Mouse (Mus musculus): ENCODE measurements around the gene 4931414P19Rik. TPM values are rescaled to one million over a fixed set of nuclear protein-coding genes. Genes with fewer than 3 reads are reported as not detected.

4931414P19Rik gene
- polyA plus RNA-seq, 1 experiment from 2014 or later, result 7.1 TPM

DNA sequence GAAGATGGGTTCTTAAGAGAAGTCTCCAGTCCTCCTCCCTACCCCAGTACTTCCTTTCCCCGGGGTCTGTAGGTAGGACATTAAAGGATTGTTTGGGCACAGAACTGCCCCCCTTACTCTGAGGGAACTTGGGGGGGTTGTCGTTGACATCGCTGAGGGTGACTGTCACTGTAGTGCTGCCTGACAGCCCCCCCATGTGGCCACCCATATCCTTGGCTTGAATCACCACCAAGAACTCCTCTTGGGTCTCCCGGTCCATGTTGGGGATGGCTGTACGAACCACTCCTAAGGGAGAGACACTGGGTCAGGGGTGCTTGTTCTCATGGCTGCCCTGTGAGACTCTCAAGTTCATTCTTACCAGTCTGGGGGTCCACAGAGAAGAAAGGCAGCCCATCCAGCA, 32.4 kb upstream of the 4931414P19Rik start:
- H3K27me3 ChIP-seq (ENCODE audit: control insufficient read depth, insufficient read depth, low read length), result no peaks in the 10 kb centered on the region
- ATAC-seq (ENCODE audit: insufficient number of reproducible peaks, insufficient read depth, low FRiP score, low read depth), result no peak
- 69% methylated on average over 5 of the region's 5 CpGs for WGBS

GRCm38 (mm10) chr14:54636954-54637353, 31.2 kb upstream of the 4931414P19Rik start:
- Histone ChIP-seq H3K27ac (replicated peaks in 1 of 2; ENCODE audit: control insufficient read depth in 1 of 2, insufficient read depth in 1 of 2, low read depth in 2 of 2, low read length in 2 of 2) (no peak overlapping the region), H3K4me2 (ENCODE audit: low read length) (no peak overlapping the region), H3K36me3 (ENCODE audit: control insufficient read depth, insufficient read depth, low read length) (peaks cover 41% of the 10 kb centered on the region), H3K4me1 (ENCODE audit: control insufficient read depth in 2 of 2, insufficient read depth in 2 of 2, low read length in 2 of 2) (peaks cover 4% of the 10 kb centered on the region in 2 experiments; a peak in 2 of 4 replicates), H3K4me3 (ENCODE audit: control insufficient read depth in 1 of 2, insufficient read depth in 1 of 2, low read depth in 1 of 2, low read length in 2 of 2) (no peak overlapping the region), H3K9me3 (ENCODE audit: control insufficient read depth, low read length) (no peaks in the 10 kb centered on the region), H3K27me3 (ENCODE audit: control insufficient read depth, insufficient read depth, low read length) (no peaks in the 10 kb centered on the region), H3K9ac (ENCODE audit: low read length) (no peak overlapping the region)
- ATAC-seq (ENCODE audit: insufficient number of reproducible peaks, insufficient read depth, low FRiP score, low read depth), result no peak
- 57% methylated on average over 8 of the region's 8 CpGs for WGBS

More for the DNA sequence above, 32.4 kb upstream of the 4931414P19Rik start:
- peaks cover 4% of the 10 kb centered on the region in 2 experiments; a peak in 2 of 4 replicates for H3K4me1 ChIP-seq (ENCODE audit: control insufficient read depth in 2 of 2, insufficient read depth in 2 of 2, low read length in 2 of 2)
- no peak overlapping the region for H3K4me2 ChIP-seq (ENCODE audit: low read length)
- H3K27ac ChIP-seq (replicated peaks in 1 of 2; ENCODE audit: control insufficient read depth in 1 of 2, insufficient read depth in 1 of 2, low read depth in 2 of 2, low read length in 2 of 2), result no peak overlapping the region
- H3K9ac ChIP-seq (ENCODE audit: low read length), result no peak overlapping the region
- no peak overlapping the region for H3K4me3 ChIP-seq (ENCODE audit: control insufficient read depth in 1 of 2, insufficient read depth in 1 of 2, low read depth in 1 of 2, low read length in 2 of 2)
- H3K9me3 ChIP-seq (ENCODE audit: control insufficient read depth, low read length), result no peaks in the 10 kb centered on the region
- H3K36me3 ChIP-seq (ENCODE audit: control insufficient read depth, insufficient read depth, low read length), result peaks cover 41% of the 10 kb centered on the region

GRCm38 (mm10) chr14:54634182-54634581, 28.4 kb upstream of the 4931414P19Rik start:
- Histone ChIP-seq H3K27me3 (ENCODE audit: control insufficient read depth, insufficient read depth, low read length) (no peaks in the 10 kb centered on the region), H3K36me3 (ENCODE audit: control insufficient read depth, insufficient read depth, low read length) (peaks cover 51% of the 10 kb centered on the region), H3K4me1 (ENCODE audit: control insufficient read depth in 2 of 2, insufficient read depth in 2 of 2, low read length in 2 of 2) (no peaks in the 10 kb centered on the region), H3K9ac (ENCODE audit: low read length) (no peak overlapping the region), H3K27ac (replicated peaks in 1 of 2; ENCODE audit: control insufficient read depth in 1 of 2, insufficient read depth in 1 of 2, low read depth in 2 of 2, low read length in 2 of 2) (no peak overlapping the region), H3K9me3 (ENCODE audit: control insufficient read depth, low read length) (no peaks in the 10 kb centered on the region), H3K4me3 (ENCODE audit: control insufficient read depth in 1 of 2, insufficient read depth in 1 of 2, low read depth in 1 of 2, low read length in 2 of 2) (no peak overlapping the region), H3K4me2 (ENCODE audit: low read length) (no peak overlapping the region)
- WGBS, result 69% methylated on average over 4 of the region's 4 CpGs
- ATAC-seq (ENCODE audit: insufficient number of reproducible peaks, insufficient read depth, low FRiP score, low read depth), result no peak

DNA sequence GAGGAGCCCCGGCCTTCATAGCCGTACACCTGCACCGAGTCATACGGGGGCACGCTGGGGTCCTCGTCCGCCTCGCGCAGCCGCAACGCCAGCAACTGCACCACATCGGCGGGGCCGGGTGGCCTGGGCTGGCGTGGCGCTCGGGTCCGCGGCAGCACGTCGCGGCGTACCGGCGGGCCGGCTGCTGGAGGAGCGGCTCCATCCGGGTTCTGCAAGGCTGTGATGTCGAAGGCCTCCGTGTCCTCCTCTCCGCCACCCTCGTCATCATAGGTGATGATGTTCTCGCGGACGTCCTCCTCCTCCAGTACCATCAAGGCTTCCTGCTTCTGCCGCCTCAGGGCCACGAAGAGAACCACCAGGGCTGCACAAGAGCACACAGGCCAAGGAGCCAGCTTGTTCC, 26.5 kb upstream of the 4931414P19Rik start:
- Histone ChIP-seq H3K4me3 (ENCODE audit: control insufficient read depth in 1 of 2, insufficient read depth in 1 of 2, low read depth in 1 of 2, low read length in 2 of 2) (no peak overlapping the region), H3K4me2 (ENCODE audit: low read length) (no peak overlapping the region), H3K9ac (ENCODE audit: low read length) (no peak overlapping the region), H3K27me3 (ENCODE audit: control insufficient read depth, insufficient read depth, low read length) (no peaks in the 10 kb centered on the region), H3K36me3 (ENCODE audit: control insufficient read depth, insufficient read depth, low read length) (peaks cover 46% of the 10 kb centered on the region), H3K9me3 (ENCODE audit: control insufficient read depth, low read length) (no peaks in the 10 kb centered on the region), H3K4me1 (ENCODE audit: control insufficient read depth in 2 of 2, insufficient read depth in 2 of 2, low read length in 2 of 2) (no peaks in the 10 kb centered on the region), H3K27ac (replicated peaks in 1 of 2; ENCODE audit: control insufficient read depth in 1 of 2, insufficient read depth in 1 of 2, low read depth in 2 of 2, low read length in 2 of 2) (no peak overlapping the region)
- 87% methylated on average over 37 of the region's 37 CpGs for WGBS
- ATAC-seq (ENCODE audit: insufficient number of reproducible peaks, insufficient read depth, low FRiP score, low read depth), result no peak

DNA sequence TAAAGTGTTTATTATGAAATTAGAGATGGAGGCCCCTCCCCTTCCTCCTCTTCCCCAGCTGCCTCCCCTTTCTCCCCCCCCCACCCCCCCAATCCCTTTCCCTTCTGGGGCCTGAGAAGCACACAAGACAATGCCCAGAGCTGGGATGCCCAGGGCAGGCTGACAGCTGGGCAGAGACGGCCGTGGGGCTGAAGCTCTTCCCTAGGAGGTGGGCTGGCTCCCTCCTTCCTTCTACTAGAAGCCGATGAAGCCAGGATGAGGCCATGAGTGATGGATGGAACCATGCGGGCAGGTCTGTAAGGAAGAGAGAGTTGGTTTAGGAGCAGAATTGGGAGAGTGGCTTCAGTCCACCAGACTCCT, 25.4 kb upstream of the 4931414P19Rik start:
- 74% methylated on average over 4 of the region's 4 CpGs for WGBS
- no peak overlapping the region for H3K4me3 ChIP-seq (ENCODE audit: control insufficient read depth in 1 of 2, insufficient read depth in 1 of 2, low read depth in 1 of 2, low read length in 2 of 2)
- H3K4me2 ChIP-seq (ENCODE audit: low read length), result no peak overlapping the region
- no peaks in the 10 kb centered on the region for H3K9me3 ChIP-seq (ENCODE audit: control insufficient read depth, low read length)
- no peaks in the 10 kb centered on the region for H3K4me1 ChIP-seq (ENCODE audit: control insufficient read depth in 2 of 2, insufficient read depth in 2 of 2, low read length in 2 of 2)
- no peak overlapping the region for H3K27ac ChIP-seq (replicated peaks in 1 of 2; ENCODE audit: control insufficient read depth in 1 of 2, insufficient read depth in 1 of 2, low read depth in 2 of 2, low read length in 2 of 2)
- H3K27me3 ChIP-seq (ENCODE audit: control insufficient read depth, insufficient read depth, low read length), result no peaks in the 10 kb centered on the region
- no peak overlapping the region for H3K9ac ChIP-seq (ENCODE audit: low read length)
- H3K36me3 ChIP-seq (ENCODE audit: control insufficient read depth, insufficient read depth, low read length), result peaks cover 41% of the 10 kb centered on the region
- ATAC-seq (ENCODE audit: insufficient number of reproducible peaks, insufficient read depth, low FRiP score, low read depth), result no peak

GRCm38 (mm10) chr14:54630583-54631239, 24.9 kb upstream of the 4931414P19Rik start:
- Histone ChIP-seq H3K27me3 (ENCODE audit: control insufficient read depth, insufficient read depth, low read length) (no peaks in the 10 kb centered on the region), H3K9ac (ENCODE audit: low read length) (no peak overlapping the region), H3K4me2 (ENCODE audit: low read length) (no peak overlapping the region), H3K9me3 (ENCODE audit: control insufficient read depth, low read length) (no peaks in the 10 kb centered on the region), H3K4me3 (ENCODE audit: control insufficient read depth in 1 of 2, insufficient read depth in 1 of 2, low read depth in 1 of 2, low read length in 2 of 2) (no peak overlapping the region), H3K27ac (replicated peaks in 1 of 2; ENCODE audit: control insufficient read depth in 1 of 2, insufficient read depth in 1 of 2, low read depth in 2 of 2, low read length in 2 of 2) (no peak overlapping the region), H3K4me1 (ENCODE audit: control insufficient read depth in 2 of 2, insufficient read depth in 2 of 2, low read length in 2 of 2) (no peaks in the 10 kb centered on the region), H3K36me3 (ENCODE audit: control insufficient read depth, insufficient read depth, low read length) (peaks cover 35% of the 10 kb centered on the region)
- no peak for ATAC-seq (ENCODE audit: insufficient number of reproducible peaks, insufficient read depth, low FRiP score, low read depth)
- 78% methylated on average over 11 of the region's 11 CpGs for WGBS

DNA sequence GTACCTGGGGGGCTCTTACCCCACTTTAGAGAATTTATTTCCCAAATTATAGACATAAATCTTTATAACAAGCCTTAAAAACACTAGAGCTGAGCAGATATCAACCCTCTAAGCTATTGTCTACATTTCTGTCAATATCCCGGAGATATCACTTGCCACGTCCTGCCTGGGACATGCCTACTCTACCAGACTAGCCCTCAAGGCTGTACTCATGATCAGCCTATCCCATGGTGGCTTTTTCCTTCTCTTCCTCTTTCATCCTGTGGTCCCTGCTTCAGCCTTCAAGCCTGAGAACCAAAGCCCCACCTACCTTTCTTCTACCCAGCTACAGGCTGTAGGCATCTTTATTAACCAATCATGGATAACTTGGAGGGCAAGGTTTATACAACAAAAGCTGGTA, 24.0 kb upstream of the 4931414P19Rik start:
- no peaks in the 10 kb centered on the region for H3K9me3 ChIP-seq (ENCODE audit: control insufficient read depth, low read length)

GRCm38 (mm10) chr14:54628103-54628502, 22.3 kb upstream of the 4931414P19Rik start:
- H3K36me3 ChIP-seq (ENCODE audit: control insufficient read depth, insufficient read depth, low read length), result peaks cover 24% of the 10 kb centered on the region
- H3K4me2 ChIP-seq (ENCODE audit: low read length), result no peak overlapping the region
- H3K27me3 ChIP-seq (ENCODE audit: control insufficient read depth, insufficient read depth, low read length), result no peaks in the 10 kb centered on the region
- no peaks in the 10 kb centered on the region for H3K4me1 ChIP-seq (ENCODE audit: control insufficient read depth in 2 of 2, insufficient read depth in 2 of 2, low read length in 2 of 2)
- H3K4me3 ChIP-seq (ENCODE audit: control insufficient read depth in 1 of 2, insufficient read depth in 1 of 2, low read depth in 1 of 2, low read length in 2 of 2), result no peak overlapping the region
- no peaks in the 10 kb centered on the region for H3K9me3 ChIP-seq (ENCODE audit: control insufficient read depth, low read length)
- 58% methylated on average over 5 of the region's 5 CpGs for WGBS
- ATAC-seq (ENCODE audit: insufficient number of reproducible peaks, insufficient read depth, low FRiP score, low read depth), result no peak
- H3K9ac ChIP-seq (ENCODE audit: low read length), result no peak overlapping the region
- H3K27ac ChIP-seq (replicated peaks in 1 of 2; ENCODE audit: control insufficient read depth in 1 of 2, insufficient read depth in 1 of 2, low read depth in 2 of 2, low read length in 2 of 2), result no peak overlapping the region

More for the DNA sequence above, 24.0 kb upstream of the 4931414P19Rik start:
- 69% methylated on average over 2 of the region's 2 CpGs for WGBS
- peaks cover 33% of the 10 kb centered on the region for H3K36me3 ChIP-seq (ENCODE audit: control insufficient read depth, insufficient read depth, low read length)
- no peak overlapping the region for H3K9ac ChIP-seq (ENCODE audit: low read length)
- H3K27ac ChIP-seq (replicated peaks in 1 of 2; ENCODE audit: control insufficient read depth in 1 of 2, insufficient read depth in 1 of 2, low read depth in 2 of 2, low read length in 2 of 2), result no peak overlapping the region
- no peaks in the 10 kb centered on the region for H3K4me1 ChIP-seq (ENCODE audit: control insufficient read depth in 2 of 2, insufficient read depth in 2 of 2, low read length in 2 of 2)
- H3K4me3 ChIP-seq (ENCODE audit: control insufficient read depth in 1 of 2, insufficient read depth in 1 of 2, low read depth in 1 of 2, low read length in 2 of 2), result no peak overlapping the region
- no peak overlapping the region for H3K4me2 ChIP-seq (ENCODE audit: low read length)
- H3K27me3 ChIP-seq (ENCODE audit: control insufficient read depth, insufficient read depth, low read length), result no peaks in the 10 kb centered on the region
- no peak for ATAC-seq (ENCODE audit: insufficient number of reproducible peaks, insufficient read depth, low FRiP score, low read depth)
